Mouse (Mus musculus) hindbrain, embryonic 15.5 days (tissue): ENCODE measurements around the gene Ina. TPM values are rescaled to one million over a fixed set of nuclear protein-coding genes. Genes with fewer than 3 reads are reported as not detected.

Experiments used
- polyA plus RNA-seq: library from polyadenylated mRNA; unstranded; fragments of >200 nt; fragmentation: Nextera tagmentation; extraction: Ambion mirVana; gene quantifications from 2 replicates; pipeline ENCODE4 v1.2.1, GENCODE M21; 2015

Gene Ina
- polyA plus RNA-seq, 1 experiment from 2014 or later, result 612 TPM

Other genes with a start within 250 kb of the Ina start
- 74.1 and 81.2 TPM in 2 replicates for gene Nt5c2, start 455 bp downstream of the Ina start, polyA plus RNA-seq
- 29.3 and 33.4 TPM in 2 replicates for gene Pcgf6, start 36.2 kb downstream of the Ina start, polyA plus RNA-seq
- gene Taf5, start 53.0 kb downstream of the Ina start, polyA plus RNA-seq, result 5.8 and 5.9 TPM in 2 replicates
- 1,548 and 1,861 TPM in 2 replicates for gene Usmg5, start 75.9 kb downstream of the Ina start, polyA plus RNA-seq
- 5.1 and 5.9 TPM in 2 replicates for gene Pdcd11, start 76.1 kb downstream of the Ina start, polyA plus RNA-seq
- gene Calhm2, start 123.6 kb downstream of the Ina start, polyA plus RNA-seq, result 1.3 and 1.6 TPM in 2 replicates
- gene Calhm1, start 129.6 kb downstream of the Ina start, polyA plus RNA-seq, result not detected in 2 replicates
- gene Calhm3, start 143.1 kb downstream of the Ina start, polyA plus RNA-seq, result not detected in 2 replicates
- gene Neurl1a, start 164.1 kb downstream of the Ina start, polyA plus RNA-seq, result 17.6 and 17.9 TPM in 2 replicates